Mouse (Mus musculus): ENCODE results near the gene Nmnat2.

- TF ChIP-seq CTCF (IDR thresholded peaks at IDR 0.05; ENCODE audit: low read depth, low read length) (no peak), POLR2A (IDR thresholded peaks at IDR 0.05; ENCODE audit: extremely low read depth, insufficient read depth, low read length) (no peak)
These were observed 32.2 kb downstream of the Nmnat2 start for GRCm38 (mm10) chr1:152986981-152987380.

Measured in liver, adult 2 months (tissue).